Mouse (Mus musculus) frontal cortex, adult (tissue): ENCODE measurements around the gene Zic5.

Experiments
- ATAC-seq: cut with Nextera tagmentation; 2 replicates; pipeline ENCODE4 v1.9.2; 2017; ENCODE audit warnings: mild to moderate bottlenecking, moderate library complexity, mixed read lengths; ENCODE audit not compliant: low TSS enrichment

Zic5 gene

DNA sequence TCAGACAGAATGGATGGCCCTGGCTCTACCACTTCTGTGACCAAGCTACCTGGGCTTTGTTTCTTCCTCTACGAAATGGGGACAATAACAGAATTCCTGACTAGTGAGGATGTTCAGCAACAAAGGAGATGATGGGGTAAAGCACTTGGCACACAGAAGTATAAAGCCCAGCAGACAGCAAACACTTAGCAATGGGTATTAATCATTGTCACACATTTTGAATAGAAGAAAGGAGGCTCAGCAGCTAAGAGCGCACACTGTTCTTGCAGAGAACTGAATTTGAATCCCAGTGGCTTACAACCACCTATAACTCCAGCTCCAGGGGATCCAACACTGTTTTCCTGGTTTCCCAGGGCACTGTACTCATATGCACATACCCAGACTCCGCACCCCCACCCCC is 37.8 kb downstream of the Zic5 start:
- no peak for ATAC-seq

GRCm38 (mm10) chr14:122427204-122427560 is 38.3 kb downstream of the Zic5 start:
- ATAC-seq: no peak

DNA sequence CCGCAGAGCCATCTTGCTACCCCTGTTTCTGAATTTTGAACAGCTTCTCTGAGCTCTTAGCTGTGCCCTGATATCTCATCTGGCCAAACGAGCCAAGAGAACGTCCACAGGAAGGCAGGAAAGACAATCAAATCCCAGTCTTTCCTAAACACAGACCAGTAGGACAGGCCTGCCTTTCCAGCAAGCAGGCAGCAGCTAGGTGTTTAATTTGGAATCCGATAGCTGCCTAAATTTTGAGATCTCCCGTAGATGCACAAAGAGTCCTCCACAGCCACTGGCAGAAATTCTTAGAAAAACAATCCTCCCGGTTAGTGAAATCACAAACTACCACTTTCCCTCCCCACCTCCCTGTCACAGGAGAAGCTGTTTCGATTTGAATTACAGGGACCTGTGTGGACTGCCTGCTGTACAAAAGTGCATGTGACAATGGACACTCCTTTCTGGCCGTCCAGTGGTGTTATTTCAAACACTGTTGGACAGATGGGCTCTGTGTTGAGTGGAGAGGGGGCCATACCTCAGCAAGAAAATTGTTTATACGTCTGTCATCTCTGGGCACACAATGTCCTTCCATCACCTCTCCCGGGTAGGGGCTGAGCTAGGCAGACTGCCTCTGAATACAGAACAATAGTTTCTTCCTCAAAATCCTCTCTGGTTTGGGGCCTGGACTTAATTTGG is 38.8 kb downstream of the Zic5 start:
- no peak for ATAC-seq

GRCm38 (mm10) chr14:122424441-122424840 is 41.0 kb downstream of the Zic5 start:
- ATAC-seq: no peak

DNA sequence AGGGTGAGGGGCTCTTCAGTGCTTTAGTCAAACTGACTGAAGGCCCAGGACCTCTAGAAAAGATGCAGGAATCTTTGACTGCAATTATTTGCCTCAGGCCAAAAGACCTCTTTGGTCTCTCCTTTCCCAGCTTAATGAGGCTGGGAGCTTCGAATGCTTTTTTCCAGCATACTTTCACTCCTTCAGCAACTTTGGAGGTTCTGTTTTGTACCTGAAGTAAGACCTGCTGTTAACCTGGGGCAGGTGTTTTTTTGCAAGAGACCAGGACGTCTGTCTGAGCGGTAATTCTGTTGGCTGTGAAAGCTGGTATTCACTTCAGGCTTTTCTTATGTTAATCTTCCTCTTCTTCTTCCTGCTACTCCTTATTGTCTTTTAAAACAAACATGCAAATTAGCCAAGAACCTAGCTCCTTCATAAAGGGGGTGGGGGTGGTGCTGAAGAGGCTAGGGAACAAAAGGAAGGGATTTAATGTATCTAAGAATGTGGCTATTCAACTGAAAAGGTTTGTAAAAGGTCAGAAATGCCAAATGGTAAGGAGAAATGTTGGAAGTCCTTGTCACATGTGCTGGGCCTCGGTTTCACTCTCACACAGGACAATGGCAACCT is 49.2 kb downstream of the Zic5 start:
- no peak for ATAC-seq

GRCm38 (mm10) chr14:122414786-122415185 is 50.7 kb downstream of the Zic5 start:
- no peak for ATAC-seq

- ATAC-seq: no peak
Observed at GRCm38 (mm10) chr14:122413542-122413928, 51.9 kb downstream of the Zic5 start.

- ATAC-seq: no peak
Observed at GRCm38 (mm10) chr14:122412841-122413541, 52.5 kb downstream of the Zic5 start.
